Mouse (Mus musculus): ENCODE measurements around the gene Enox2. TPM values are rescaled to one million over a fixed set of nuclear protein-coding genes. Genes with fewer than 3 reads are reported as not detected.
A peak's percentile ranks its signal among the peaks of the same experiment; 100 is the strongest.
"Not testable (repeated sequence)": the region's sequence is repeated elsewhere in the genome, so short reads cannot be mapped to it uniquely, and the experiment has no call there.

The Enox2 gene
- polyA plus RNA-seq, 1 experiment from 2014 or later = 10.3 TPM

GRCm38 (mm10) chrX:49181136-49181535 lies 106.9 kb downstream of the Enox2 start:
- Histone ChIP-seq H3K27me3 (ENCODE audit: control insufficient read depth, insufficient read depth, low read depth, low read length) (no peaks in the 10 kb centered on the region), H3K36me3 (ENCODE audit: control insufficient read depth, insufficient read depth, low read length) (no peaks in the 10 kb centered on the region), H3K9me3 (ENCODE audit: control insufficient read depth, low read length) (no peaks in the 10 kb centered on the region), H3K4me1 (replicated peaks; ENCODE audit: control insufficient read depth, insufficient read depth, low read length) (no peaks in the 10 kb centered on the region), H3K4me2 (ENCODE audit: low read depth, low read length) (no peak overlapping the region), H3K9ac (ENCODE audit: low read length) (no peak overlapping the region), H3K27ac (ENCODE audit: low read length) (no peak overlapping the region), H3K4me3 (ENCODE audit: low read length) (no peak overlapping the region)
- WGBS = 57% methylated on average over 3 of the region's 3 CpGs
- ATAC-seq (ENCODE audit: low read depth) = no peak

GRCm38 (mm10) chrX:49178670-49179069 lies 109.4 kb downstream of the Enox2 start:
- H3K27ac ChIP-seq (ENCODE audit: low read length) = no peak overlapping the region
- no peak overlapping the region for H3K9ac ChIP-seq (ENCODE audit: low read length)
- H3K4me1 ChIP-seq (replicated peaks; ENCODE audit: control insufficient read depth, insufficient read depth, low read length) = no peaks in the 10 kb centered on the region
- WGBS = 85% methylated on average over 3 of the region's 3 CpGs
- no peak for ATAC-seq (ENCODE audit: low read depth)
- H3K36me3 ChIP-seq (ENCODE audit: control insufficient read depth, insufficient read depth, low read length) = no peaks in the 10 kb centered on the region
- no peaks in the 10 kb centered on the region for H3K9me3 ChIP-seq (ENCODE audit: control insufficient read depth, low read length)
- no peak overlapping the region for H3K4me2 ChIP-seq (ENCODE audit: low read depth, low read length)
- H3K27me3 ChIP-seq (ENCODE audit: control insufficient read depth, insufficient read depth, low read depth, low read length) = no peaks in the 10 kb centered on the region
- no peak overlapping the region for H3K4me3 ChIP-seq (ENCODE audit: low read length)

- peak; percentile 59; the same call in 1 of the 2 replicates for ATAC-seq (ENCODE audit: low read depth)
- WGBS = 19% methylated on average over 2 of the region's 2 CpGs
- no peaks in the 10 kb centered on the region for H3K27me3 ChIP-seq (ENCODE audit: control insufficient read depth, insufficient read depth, low read depth, low read length)
- no peak overlapping the region for H3K4me3 ChIP-seq (ENCODE audit: low read length)
- H3K9me3 ChIP-seq (ENCODE audit: control insufficient read depth, low read length) = no peaks in the 10 kb centered on the region
- H3K9ac ChIP-seq (ENCODE audit: low read length) = no peak overlapping the region
- H3K27ac ChIP-seq (ENCODE audit: low read length) = no peak overlapping the region
- no peaks in the 10 kb centered on the region for H3K36me3 ChIP-seq (ENCODE audit: control insufficient read depth, insufficient read depth, low read length)
- H3K4me2 ChIP-seq (ENCODE audit: low read depth, low read length) = no peak overlapping the region
- H3K4me1 ChIP-seq (replicated peaks; ENCODE audit: control insufficient read depth, insufficient read depth, low read length) = no peaks in the 10 kb centered on the region
Observed at GRCm38 (mm10) chrX:49154280-49154679, 133.8 kb downstream of the Enox2 start.

- no peak for ATAC-seq (ENCODE audit: low read depth)
- WGBS = 68% methylated on average over 3 of the region's 3 CpGs
- Histone ChIP-seq H3K9me3 (ENCODE audit: control insufficient read depth, low read length) (no peaks in the 10 kb centered on the region), H3K9ac (ENCODE audit: low read length) (no peak overlapping the region), H3K27ac (ENCODE audit: low read length) (no peak overlapping the region), H3K4me2 (ENCODE audit: low read depth, low read length) (no peak overlapping the region), H3K4me1 (replicated peaks; ENCODE audit: control insufficient read depth, insufficient read depth, low read length) (no peaks in the 10 kb centered on the region), H3K36me3 (ENCODE audit: control insufficient read depth, insufficient read depth, low read length) (no peaks in the 10 kb centered on the region), H3K4me3 (ENCODE audit: low read length) (no peak overlapping the region), H3K27me3 (ENCODE audit: control insufficient read depth, insufficient read depth, low read depth, low read length) (no peaks in the 10 kb centered on the region)
Observed at GRCm38 (mm10) chrX:49124774-49125429, 163.2 kb downstream of the Enox2 start.

GRCm38 (mm10) chrX:49116465-49116864 lies 171.6 kb downstream of the Enox2 start:
- no peak for ATAC-seq (ENCODE audit: low read depth)
- WGBS = 66% methylated on average over 3 of the region's 3 CpGs

GRCm38 (mm10) chrX:49112412-49112811 lies 175.6 kb downstream of the Enox2 start:
- H3K4me3 ChIP-seq (ENCODE audit: low read length) = no peak overlapping the region
- ATAC-seq (ENCODE audit: low read depth) = no peak
- H3K36me3 ChIP-seq (ENCODE audit: control insufficient read depth, insufficient read depth, low read length) = no peaks in the 10 kb centered on the region
- H3K27ac ChIP-seq (ENCODE audit: low read length) = no peak overlapping the region
- no peaks in the 10 kb centered on the region for H3K4me1 ChIP-seq (replicated peaks; ENCODE audit: control insufficient read depth, insufficient read depth, low read length)
- H3K9ac ChIP-seq (ENCODE audit: low read length) = no peak overlapping the region
- 51% methylated on average over 3 of the region's 3 CpGs for WGBS
- H3K9me3 ChIP-seq (ENCODE audit: control insufficient read depth, low read length) = no peaks in the 10 kb centered on the region
- no peak overlapping the region for H3K4me2 ChIP-seq (ENCODE audit: low read depth, low read length)
- H3K27me3 ChIP-seq (ENCODE audit: control insufficient read depth, insufficient read depth, low read depth, low read length) = no peaks in the 10 kb centered on the region

More at GRCm38 (mm10) chrX:49116465-49116864, 171.6 kb downstream of the Enox2 start:
- H3K36me3 ChIP-seq (ENCODE audit: control insufficient read depth, insufficient read depth, low read length) = no peaks in the 10 kb centered on the region
- H3K9me3 ChIP-seq (ENCODE audit: control insufficient read depth, low read length) = no peaks in the 10 kb centered on the region
- H3K4me1 ChIP-seq (replicated peaks; ENCODE audit: control insufficient read depth, insufficient read depth, low read length) = no peaks in the 10 kb centered on the region
- no peak overlapping the region for H3K4me3 ChIP-seq (ENCODE audit: low read length)
- no peaks in the 10 kb centered on the region for H3K27me3 ChIP-seq (ENCODE audit: control insufficient read depth, insufficient read depth, low read depth, low read length)
- no peak overlapping the region for H3K27ac ChIP-seq (ENCODE audit: low read length)
- no peak overlapping the region for H3K9ac ChIP-seq (ENCODE audit: low read length)
- no peak overlapping the region for H3K4me2 ChIP-seq (ENCODE audit: low read depth, low read length)

GRCm38 (mm10) chrX:49100542-49100941 lies 187.5 kb downstream of the Enox2 start:
- not testable (repeated sequence) for H3K27ac ChIP-seq (ENCODE audit: low read length); H3K4me2 ChIP-seq (ENCODE audit: low read depth, low read length); H3K27me3 ChIP-seq (ENCODE audit: control insufficient read depth, insufficient read depth, low read depth, low read length); H3K9ac ChIP-seq (ENCODE audit: low read length); H3K4me3 ChIP-seq (ENCODE audit: low read length); H3K9me3 ChIP-seq (ENCODE audit: control insufficient read depth, low read length); H3K36me3 ChIP-seq (ENCODE audit: control insufficient read depth, insufficient read depth, low read length); ATAC-seq (ENCODE audit: low read depth); H3K4me1 ChIP-seq (replicated peaks; ENCODE audit: control insufficient read depth, insufficient read depth, low read length)
- 56% methylated on average over 1 of the region's 1 CpGs for WGBS

- H3K4me2 ChIP-seq (ENCODE audit: low read depth, low read length) = no peak overlapping the region
- no peak overlapping the region for H3K4me3 ChIP-seq (ENCODE audit: low read length)
- no peak overlapping the region for H3K27ac ChIP-seq (ENCODE audit: low read length)
- no peaks in the 10 kb centered on the region for H3K9me3 ChIP-seq (ENCODE audit: control insufficient read depth, low read length)
- no peaks in the 10 kb centered on the region for H3K4me1 ChIP-seq (replicated peaks; ENCODE audit: control insufficient read depth, insufficient read depth, low read length)
- 82% methylated on average over 2 of the region's 2 CpGs for WGBS
- H3K36me3 ChIP-seq (ENCODE audit: control insufficient read depth, insufficient read depth, low read length) = no peaks in the 10 kb centered on the region
- ATAC-seq (ENCODE audit: low read depth) = no peak
- no peaks in the 10 kb centered on the region for H3K27me3 ChIP-seq (ENCODE audit: control insufficient read depth, insufficient read depth, low read depth, low read length)
- no peak overlapping the region for H3K9ac ChIP-seq (ENCODE audit: low read length)
Observed at GRCm38 (mm10) chrX:49096249-49096648, 191.8 kb downstream of the Enox2 start.

- H3K27ac ChIP-seq (ENCODE audit: low read length) = no peak overlapping the region
- ATAC-seq (ENCODE audit: low read depth) = no peak
- no peak overlapping the region for H3K4me3 ChIP-seq (ENCODE audit: low read length)
- no peaks in the 10 kb centered on the region for H3K4me1 ChIP-seq (replicated peaks; ENCODE audit: control insufficient read depth, insufficient read depth, low read length)
- H3K9ac ChIP-seq (ENCODE audit: low read length) = no peak overlapping the region
- no peak overlapping the region for H3K4me2 ChIP-seq (ENCODE audit: low read depth, low read length)
- 71% methylated on average over 6 of the region's 6 CpGs for WGBS
- no peaks in the 10 kb centered on the region for H3K27me3 ChIP-seq (ENCODE audit: control insufficient read depth, insufficient read depth, low read depth, low read length)
- no peaks in the 10 kb centered on the region for H3K9me3 ChIP-seq (ENCODE audit: control insufficient read depth, low read length)
- H3K36me3 ChIP-seq (ENCODE audit: control insufficient read depth, insufficient read depth, low read length) = no peaks in the 10 kb centered on the region
Observed at GRCm38 (mm10) chrX:49075055-49075454, 213.0 kb downstream of the Enox2 start.

- Histone ChIP-seq H3K9me3 (ENCODE audit: control insufficient read depth, low read length) (no peaks in the 10 kb centered on the region), H3K4me1 (replicated peaks; ENCODE audit: control insufficient read depth, insufficient read depth, low read length) (no peaks in the 10 kb centered on the region), H3K4me3 (ENCODE audit: low read length) (no peak overlapping the region), H3K36me3 (ENCODE audit: control insufficient read depth, insufficient read depth, low read length) (no peaks in the 10 kb centered on the region), H3K27ac (ENCODE audit: low read length) (no peak overlapping the region), H3K9ac (ENCODE audit: low read length) (no peak overlapping the region), H3K27me3 (ENCODE audit: control insufficient read depth, insufficient read depth, low read depth, low read length) (no peaks in the 10 kb centered on the region), H3K4me2 (ENCODE audit: low read depth, low read length) (no peak overlapping the region)
- WGBS = 55% methylated on average over 3 of the region's 3 CpGs
- no peak for ATAC-seq (ENCODE audit: low read depth)
Observed at GRCm38 (mm10) chrX:49073563-49073962, 214.5 kb downstream of the Enox2 start.
